8 mouse cellular contexts compared by ENCODE assay signal in the genomic region with DNA sequence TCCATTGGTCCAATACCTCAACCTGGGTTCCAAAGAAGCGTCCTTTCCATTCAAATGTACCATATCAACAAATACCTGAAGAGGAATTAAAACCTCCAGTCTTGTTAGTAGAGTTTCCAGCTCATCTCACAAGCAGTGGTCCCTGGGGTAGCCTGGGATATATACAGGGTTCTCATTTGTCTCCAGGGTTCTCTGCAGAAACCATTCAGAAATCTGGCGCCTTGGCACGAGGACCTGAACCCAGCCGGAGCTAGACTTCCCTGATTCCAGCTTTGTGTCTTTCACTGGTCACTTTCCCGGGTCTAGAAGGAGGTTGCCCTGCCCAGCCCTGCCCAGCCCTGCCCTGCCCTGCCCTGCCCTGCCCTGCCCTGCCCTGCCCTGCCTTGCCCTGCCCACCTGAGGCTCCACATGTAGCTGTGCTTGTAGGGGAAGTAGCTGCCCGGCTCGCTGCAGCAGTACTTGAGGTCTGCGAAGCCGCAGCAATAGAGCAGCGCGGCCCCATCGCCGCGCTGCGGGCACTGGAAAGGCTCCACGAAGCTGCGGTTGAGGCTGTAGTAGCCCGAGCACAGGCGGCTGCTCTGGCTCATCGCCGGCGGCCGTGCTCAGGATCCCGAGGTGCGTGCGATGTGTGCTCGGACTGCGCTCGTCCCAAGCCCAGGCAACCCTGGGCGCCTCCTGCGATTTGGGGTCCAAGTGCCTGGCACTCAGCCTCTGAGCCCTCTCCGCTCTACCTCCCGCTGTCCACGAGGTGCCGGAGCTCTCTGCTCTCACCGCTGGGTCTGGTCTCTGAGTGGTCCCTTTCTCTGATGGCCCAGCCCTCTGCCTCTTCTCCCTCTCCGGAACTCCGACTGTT. TPM values are rescaled to one million over a fixed set of nuclear protein-coding genes. Genes with fewer than 3 reads are reported as not detected.
A peak's percentile ranks its signal among the peaks of the same experiment; 100 is the strongest.
DNase-seq lines count a peak whose midpoint lies in the region; ATAC-seq lines count a peak whose summit lies in the region.

Gene Shisal2b (minus strand): TSS at position 767 of the 853 bp plus-strand sequence.

- 6% methylated on average over 37 of the region's 38 CpGs for WGBS in kidney, embryonic 14.5 days
- 4% methylated on average over 38 of the region's 38 CpGs for WGBS in macrophage (ENCODE audit: missing documents)

- ATAC-seq in kidney, embryonic 14.5 days (ENCODE audit: low FRiP score, low TSS enrichment): peak; percentile 92

- peak; percentile 23 for DNase-seq in urinary bladder, adult 2 months (ENCODE audit: low spot score)
- DNase-seq in urinary bladder, postnatal 10 days (ENCODE audit: low spot score): no peak
- DNase-seq in cerebellum, postnatal 10 days: peak; percentile 80 to 85
- peak; percentile 45 for DNase-seq in forelimb bud, embryonic 11.5 days (ENCODE audit: low read depth, low spot score)
- DNase-seq in right cerebral cortex, adult 2 months (ENCODE audit: low spot score in 2 of 2): peak; percentile 24 to 26
- no peak for DNase-seq in layer of hippocampus, adult 9-11 months

- peak within 1 kb of the TSS; percentile 46 for H3K4me3 ChIP-seq in kidney, embryonic 14.5 days (ENCODE audit: low read length)
- H3K4me3 ChIP-seq in macrophage (ENCODE audit: inconsistent target): peak within 1 kb of the TSS; percentile 22; the same call in 1 of the 2 replicates

- no peaks in the 10 kb centered on the region for H3K79me2 ChIP-seq in macrophage (ENCODE audit: inconsistent target)

- H3K27ac ChIP-seq in kidney, embryonic 14.5 days (ENCODE audit: low read depth, low read length): no peak within 1 kb of the TSS
- H3K27ac ChIP-seq in macrophage: no peak within 1 kb of the TSS

- H3K36me3 ChIP-seq in kidney, embryonic 14.5 days (ENCODE audit: control insufficient read depth, insufficient read depth, low read length): no peaks in the 10 kb centered on the region
- no peaks in the 10 kb centered on the region for H3K36me3 ChIP-seq in macrophage (ENCODE audit: inconsistent target)

- H3K27me3 ChIP-seq in kidney, embryonic 14.5 days (ENCODE audit: control insufficient read depth, insufficient read depth, low read length): peaks cover 19% of the 10 kb centered on the region

- peak within 1 kb of the TSS; percentile 91 for H3K4me2 ChIP-seq in kidney, embryonic 14.5 days (replicated peaks; ENCODE audit: low read depth, low read length)

- peak within 1 kb of the TSS; percentile 44; the same call in 1 of the 2 replicates for H3K9ac ChIP-seq in kidney, embryonic 14.5 days (ENCODE audit: low read depth, low read length)

- no peaks in the 10 kb centered on the region for H3K4me1 ChIP-seq in kidney, embryonic 14.5 days (ENCODE audit: control insufficient read depth, insufficient read depth, low read length)

- H3K9me3 ChIP-seq in kidney, embryonic 14.5 days (ENCODE audit: control insufficient read depth, low read length): no peaks in the 10 kb centered on the region

RNA-seq across cellular contexts. Expression of gene Shisal2b, which starts in this region (rescaled TPM):
- polyA plus RNA-seq in urinary bladder, adult 2 months (2012; rRNA removed): not detected in 2 replicates
- polyA plus RNA-seq in kidney, embryonic 14.5 days (2014; fragmentation: Nextera tagmentation; extraction: Ambion mirVana): 0.87 and 2.4 TPM in 2 replicates
- not detected for total RNA-seq in macrophage (2018; cell fraction: chromatin; rRNA removed)
- not detected for total RNA-seq in macrophage (2018; cell fraction: cytosol; rRNA removed)
- not detected for total RNA-seq in macrophage (2018; cell fraction: nucleus; rRNA removed)
- not detected in 3 replicates for polyA plus RNA-seq in macrophage (2018)

Comparison
In these comparisons a context has a peak if more than half of its experiments do, and no peak if none do; other contexts are left out.
1. Peak in DNase-seq in urinary bladder, adult 2 months; RNA of the gene not detected or under 1 TPM.
2. DNase-seq: peak in cerebellum, postnatal 10 days (2 of 2), forelimb bud, embryonic 11.5 days (single experiment) and right cerebral cortex, adult 2 months (2 of 2); none in urinary bladder, postnatal 10 days (single experiment) and layer of hippocampus, adult 9-11 months (single experiment).